Mouse (Mus musculus) kidney, postnatal 25 days (tissue): ENCODE results near the gene Dnlz.

Experiments used
- DNase-seq, 2 experiments: peaks; one replicate each; pipeline ENCODE4 v3.0.0; 2021; ENCODE audit warnings: mixed read lengths in 2 of 2

The Dnlz gene

DNA sequence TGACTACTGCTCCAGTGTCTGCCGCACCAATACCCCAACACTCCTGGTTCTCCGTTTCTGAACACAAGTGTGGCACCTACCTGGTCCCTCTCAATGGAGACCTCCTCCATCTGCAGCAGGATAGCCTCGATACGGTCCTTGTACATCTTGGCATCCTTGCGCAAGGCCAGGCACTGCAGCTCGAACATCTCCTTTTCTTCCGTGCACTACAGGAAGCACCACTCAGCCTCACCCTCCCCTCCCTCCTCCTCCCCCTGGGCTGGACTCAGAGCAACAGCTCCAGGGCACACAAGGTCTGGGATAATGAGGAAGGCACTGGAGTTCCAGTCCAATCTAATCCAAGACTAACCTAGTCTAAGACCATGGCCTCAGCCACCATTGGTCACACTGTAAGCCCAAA, 4.8 kb upstream of the Dnlz start:
- DNase-seq: no peak

GRCm38 (mm10) chr2:26356231-26356630, 4.3 kb upstream of the Dnlz start:
- DNase-seq: no peak

DNA sequence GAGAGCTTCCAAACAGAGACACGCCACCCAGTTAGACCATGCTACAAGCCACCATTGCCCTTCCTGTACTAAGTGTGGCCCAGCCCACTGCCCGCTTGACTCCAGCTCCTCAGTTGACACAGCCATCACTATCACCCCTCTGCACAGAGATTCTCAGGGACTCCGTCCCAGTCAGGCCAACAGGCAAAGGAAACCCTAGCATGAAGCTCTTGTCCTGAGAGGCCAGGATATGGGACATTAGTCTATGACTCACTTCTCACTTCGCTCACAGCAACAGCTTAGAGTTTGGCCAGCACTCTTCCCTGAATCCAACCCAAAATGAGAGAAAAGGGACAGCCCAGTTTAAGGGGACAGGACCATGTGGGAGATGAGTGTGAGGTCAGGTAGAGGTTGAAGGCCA, 2.5 kb upstream of the Dnlz start:
- no peak for DNase-seq

GRCm38 (mm10) chr2:26353066-26353980, 1.4 kb upstream of the Dnlz start:
- no peak for DNase-seq

DNA sequence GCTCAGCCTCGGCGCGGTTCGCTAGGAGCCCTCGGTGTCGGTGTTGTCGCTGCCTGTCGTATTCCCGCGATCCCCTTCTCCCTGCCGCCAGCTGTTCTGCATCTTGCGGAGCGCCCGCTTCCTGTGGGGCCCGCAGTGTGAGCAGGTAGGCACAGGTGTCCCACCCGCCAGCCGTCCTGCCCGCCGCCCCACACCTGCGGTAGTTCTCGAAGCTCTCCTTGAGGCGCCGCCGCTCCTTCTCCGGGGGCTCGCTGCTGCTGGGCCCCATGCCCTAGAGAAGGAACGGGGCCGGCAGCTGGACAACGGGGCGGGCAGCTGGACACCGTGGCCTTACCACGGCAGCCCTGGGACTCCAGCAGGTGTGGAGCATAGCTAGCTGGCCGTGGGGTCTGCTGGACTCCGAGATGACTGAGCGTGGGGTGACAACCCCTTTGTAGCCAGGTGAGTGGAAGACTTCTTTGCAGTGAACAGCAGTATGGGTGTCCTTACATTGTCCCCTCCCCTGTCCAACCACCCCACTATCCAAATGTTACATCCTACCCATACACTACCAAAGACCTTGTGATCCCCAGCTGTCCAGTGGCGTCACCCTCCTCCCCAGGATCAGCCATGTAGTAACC, 491 bp upstream of the Dnlz start:
- DNase-seq: no peak

GRCm38 (mm10) chr2:26348241-26348640, 3.7 kb downstream of the Dnlz start:
- peak; percentile 56 to 77 for DNase-seq

GRCm38 (mm10) chr2:26342609-26343490, 9.1 kb downstream of the Dnlz start:
- DNase-seq: peak; percentile 62 to 89

- peak; percentile 68 to 81 for DNase-seq
Measured at GRCm38 (mm10) chr2:26342044-26342443, 9.9 kb downstream of the Dnlz start.

DNA sequence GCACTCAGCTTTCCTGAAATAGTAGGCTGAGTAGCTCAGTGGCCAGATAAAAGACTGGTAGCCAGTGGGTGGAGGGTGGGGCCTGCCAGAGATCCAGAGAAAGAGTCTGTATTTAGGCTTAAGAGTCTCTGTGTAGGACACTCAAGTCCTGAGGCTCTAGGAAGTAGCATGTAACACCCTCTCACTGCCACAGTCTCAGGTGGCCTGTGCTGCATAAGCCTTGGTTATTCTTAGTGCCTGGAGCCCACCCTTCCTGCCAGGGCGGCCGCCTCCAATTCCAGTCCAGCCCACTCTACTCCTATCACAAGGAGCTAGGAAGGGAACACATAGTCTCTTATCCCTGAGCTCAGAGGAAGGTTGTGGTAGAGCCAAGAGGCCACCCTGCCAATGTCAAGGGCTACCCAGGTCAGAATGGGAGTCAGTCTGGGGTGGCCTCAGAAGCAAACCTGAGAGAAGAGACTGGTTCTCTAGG, 10.4 kb downstream of the Dnlz start:
- peak; percentile 24 to 72 for DNase-seq

DNA sequence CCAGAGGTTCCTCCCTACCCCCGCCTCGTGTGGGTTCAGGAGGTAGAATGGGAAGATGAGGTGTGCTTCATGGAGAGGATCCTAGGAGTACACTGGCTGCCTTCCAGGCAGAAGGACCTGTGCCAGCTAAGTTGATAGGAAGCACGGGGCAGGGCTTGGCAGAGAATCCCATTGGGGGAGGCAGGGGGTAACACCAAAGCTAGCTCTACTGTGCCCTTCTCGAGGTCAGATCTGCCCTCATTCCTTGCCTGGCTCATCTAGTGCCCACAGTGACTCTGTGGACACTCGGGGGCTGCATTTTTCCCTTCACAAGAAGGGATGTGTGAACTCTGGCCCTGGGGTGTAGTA, 12.7 kb downstream of the Dnlz start:
- peak; percentile 66 to 70 for DNase-seq

DNA sequence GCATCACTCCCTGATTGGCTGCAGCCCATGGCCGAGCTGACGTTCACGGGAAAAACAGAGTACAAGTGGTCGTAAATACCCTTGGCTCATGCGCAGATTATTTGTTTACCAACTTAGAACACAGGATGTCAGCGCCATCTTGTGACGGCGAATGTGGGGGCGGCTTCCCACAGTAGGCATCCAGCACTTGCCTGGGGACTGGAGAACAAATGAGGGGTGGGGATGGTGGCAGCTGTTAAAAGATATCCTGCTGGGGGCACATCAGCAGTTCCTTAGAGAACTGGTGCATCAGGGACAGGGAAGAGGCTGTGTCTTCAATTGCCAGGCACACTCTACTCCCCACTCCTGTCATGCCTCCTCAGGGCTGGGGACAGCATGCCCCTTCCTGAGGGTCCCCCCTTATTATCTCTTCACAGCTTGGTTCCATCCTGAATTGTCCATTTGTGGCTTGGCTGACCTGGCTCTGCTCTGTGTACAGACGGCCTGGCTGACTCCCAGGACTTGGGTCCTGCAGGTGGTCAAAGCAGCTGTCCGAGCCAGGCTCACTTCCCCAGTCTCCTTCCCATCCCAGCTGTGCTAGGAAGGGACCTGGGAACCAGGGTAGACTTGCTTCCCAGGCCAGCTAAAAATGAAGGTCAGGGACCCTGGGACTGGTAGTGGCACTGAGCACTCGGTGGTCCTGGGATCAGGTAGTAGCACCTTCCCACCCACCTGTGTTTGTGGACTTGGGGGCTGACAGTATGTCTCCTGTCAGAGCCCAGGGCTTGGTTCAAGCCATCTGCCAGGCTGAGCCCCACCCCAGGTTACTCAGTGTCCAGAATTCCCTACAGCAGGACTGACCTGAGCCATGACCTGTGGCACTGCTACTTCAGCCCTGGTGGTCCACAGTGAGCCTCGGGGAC, 13.4 kb downstream of the Dnlz start:
- no peak for DNase-seq

DNA sequence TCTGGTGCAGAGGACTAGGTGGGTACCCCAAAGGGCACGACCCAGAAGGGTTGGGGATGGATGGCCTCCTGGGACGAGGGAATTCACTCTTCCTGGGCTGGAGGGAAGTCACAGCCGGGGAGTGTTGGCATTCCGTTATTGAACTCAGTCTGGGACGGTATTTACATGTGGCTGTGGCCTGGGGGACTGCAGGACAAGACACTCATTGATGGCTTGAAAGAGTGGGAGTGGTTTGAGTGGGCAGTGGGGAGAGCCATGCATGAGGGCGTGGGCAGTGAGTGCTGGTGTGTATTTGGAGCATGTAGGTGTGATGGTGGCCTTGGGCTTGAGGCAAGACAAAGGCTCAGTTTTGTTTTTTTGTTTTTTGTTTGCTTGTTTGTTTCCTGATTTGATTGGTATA, 21.2 kb downstream of the Dnlz start:
- no peak for DNase-seq

GRCm38 (mm10) chr2:26330056-26330468, 21.8 kb downstream of the Dnlz start:
- no peak for DNase-seq

GRCm38 (mm10) chr2:26329402-26329801, 22.5 kb downstream of the Dnlz start:
- peak in 1 of 2 experiments; percentile 36 for DNase-seq

- DNase-seq: peak in 1 of 2 experiments; percentile 37
Measured at GRCm38 (mm10) chr2:26327852-26328251, 24.1 kb downstream of the Dnlz start.

GRCm38 (mm10) chr2:26325386-26326181, 26.3 kb downstream of the Dnlz start:
- peak; percentile 78 to 80 for DNase-seq

DNA sequence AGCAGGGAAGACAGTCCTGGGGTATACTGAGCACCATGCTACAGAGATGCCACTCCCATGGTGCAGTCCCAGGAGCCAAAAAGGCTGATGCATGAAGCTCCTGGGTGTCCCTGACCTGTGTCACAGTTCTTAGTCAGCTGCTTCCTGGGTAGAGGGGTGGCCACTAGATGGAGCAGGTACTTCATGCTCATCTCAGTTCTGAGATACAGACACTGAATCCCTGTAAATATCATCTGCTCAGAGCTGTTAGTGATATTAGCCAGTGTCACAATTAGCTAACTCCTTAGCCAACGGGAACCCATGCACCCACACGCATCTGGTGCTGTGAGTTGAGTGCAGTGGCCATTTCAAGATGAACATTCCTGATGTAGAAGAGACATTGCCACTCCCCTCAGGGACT, 27.0 kb downstream of the Dnlz start:
- DNase-seq: peak; percentile 56 to 66

GRCm38 (mm10) chr2:26323589-26324325, 28.2 kb downstream of the Dnlz start:
- DNase-seq: no peak

DNA sequence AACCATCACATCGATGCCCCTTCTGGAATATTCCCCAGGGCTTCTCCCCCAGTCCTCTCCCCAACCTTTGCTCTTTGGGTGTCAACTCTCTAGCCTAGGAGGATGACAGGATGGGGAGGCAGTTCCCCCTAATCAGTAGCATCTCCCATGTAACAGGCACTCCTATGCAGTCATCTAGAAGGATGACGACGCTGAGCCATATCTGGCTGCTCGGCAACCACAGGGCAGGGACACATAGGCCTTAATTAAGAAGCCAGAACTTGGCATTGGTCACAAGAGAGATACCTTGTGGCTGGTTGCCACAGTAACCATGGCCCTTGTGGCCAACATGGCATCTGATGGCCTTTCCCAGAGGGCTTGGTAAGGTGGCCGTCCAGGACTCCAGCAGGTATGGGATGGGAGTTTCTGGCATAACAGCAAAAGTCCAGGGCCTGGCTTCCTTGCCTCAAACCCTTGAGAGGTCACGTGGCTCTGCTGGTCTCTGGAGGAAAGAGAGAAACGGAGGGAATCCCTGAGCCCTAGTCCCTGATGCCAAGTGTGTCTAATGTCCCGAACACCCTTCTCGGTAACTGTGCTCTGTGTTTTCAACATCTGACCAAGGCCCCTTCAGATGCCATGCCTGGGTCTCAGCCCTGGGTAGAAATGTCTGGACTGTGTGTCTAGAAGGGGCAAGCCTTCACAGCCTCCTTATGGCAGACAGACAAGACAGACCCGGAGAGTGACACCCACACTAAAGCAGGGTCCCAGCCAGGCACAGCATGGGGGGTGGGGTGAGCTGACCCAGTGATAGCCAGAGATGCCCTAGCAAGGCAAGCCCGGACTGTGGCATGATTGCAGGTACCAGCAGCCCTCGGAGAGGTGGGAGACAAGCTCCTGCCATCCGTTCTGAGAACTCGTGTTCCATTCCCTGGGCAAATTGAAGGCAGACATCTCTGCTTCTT, 31.4 kb downstream of the Dnlz start:
- no peak for DNase-seq
